ENCODE assay signal across 16 mouse cellular contexts in the genomic region with DNA sequence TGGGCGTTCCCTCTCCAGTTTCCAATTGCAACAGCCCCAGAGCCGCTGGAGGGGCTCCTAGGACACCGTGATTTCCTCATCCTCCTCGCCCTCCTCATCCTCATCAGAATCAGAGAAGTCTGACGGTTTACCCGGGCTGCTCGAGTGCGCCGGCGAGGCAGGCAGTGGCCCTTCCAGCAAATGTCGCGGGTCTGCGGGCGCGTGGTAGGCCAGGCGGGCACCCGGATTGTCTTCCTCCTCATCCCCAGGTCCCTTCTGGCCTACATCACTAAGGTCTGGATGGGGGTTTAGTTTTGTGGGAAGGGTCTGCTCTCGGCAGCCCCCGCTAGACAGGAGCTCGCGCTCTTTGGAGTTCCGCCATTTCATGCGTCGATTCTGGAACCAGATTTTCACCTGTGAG. TPM values are rescaled to one million over a fixed set of nuclear protein-coding genes. Genes with fewer than 3 reads are reported as not detected.
DNase-seq lines count a peak whose midpoint lies in the region; ATAC-seq and TF ChIP-seq lines count a peak whose summit lies in the region.
"Had no signal": no experiment of that assay in that cellular context is flagged by ENCODE, and none has a peak within 500 bp of the region (broad histone marks: within the 10 kb centered on the region; RNA-seq: fewer than 3 reads in every experiment).

No protein-coding gene starts in this region.

- no peak for DNase-seq in forebrain, embryonic 10.5 days (ENCODE audit: extremely low spot score, low spot score)
- DNase-seq in liver, embryonic 11.5 days (ENCODE audit: low spot score), result no peak
- DNase-seq in kidney, adult 18-20 months, result no peak
- DNase-seq: adrenal gland, adult 2 months; cerebellum, adult 9-11 months; kidney, postnatal 14 days; liver; lung, postnatal 4 days; thymus, adult 18-20 months had no signal

- no peak overlapping the region for H3K9ac ChIP-seq in forebrain, embryonic 16.5 days (replicated peaks; ENCODE audit: low read depth, low read length)
- H3K9ac ChIP-seq in intestine, embryonic 15.5 days, result no peak overlapping the region
- H3K9ac ChIP-seq in intestine, embryonic 16.5 days (ENCODE audit: low read depth, low read length), result no peak overlapping the region
- H3K9ac ChIP-seq in limb, embryonic 13.5 days, result no peak overlapping the region
- H3K9ac ChIP-seq in liver, embryonic 11.5 days (ENCODE audit: low read depth, low read length), result no peak overlapping the region
- H3K9ac ChIP-seq: hindbrain, embryonic 15.5 days had no signal

- H3K4me2 ChIP-seq in forebrain, embryonic 16.5 days (ENCODE audit: low read length), result no peak overlapping the region
- 0 out of 2 replicates have a peak overlapping the region, but pooled peaks have one; percentile 14 for H3K4me2 ChIP-seq in intestine, embryonic 15.5 days (replicated peaks)
- H3K4me2 ChIP-seq in intestine, embryonic 16.5 days (ENCODE audit: low read depth, low read length), result no peak overlapping the region
- peak overlapping the region; percentile 38 for H3K4me2 ChIP-seq in limb, embryonic 13.5 days (replicated peaks)
- H3K4me2 ChIP-seq in liver, embryonic 11.5 days, result no peak overlapping the region

- H3K36me3 ChIP-seq in forebrain, embryonic 10.5 days (replicated peaks), result no peaks in the 10 kb centered on the region
- no peaks in the 10 kb centered on the region for H3K36me3 ChIP-seq in forebrain, embryonic 16.5 days (ENCODE audit: control insufficient read depth, insufficient read depth)
- H3K36me3 ChIP-seq in intestine, embryonic 15.5 days, result no peaks in the 10 kb centered on the region
- H3K36me3 ChIP-seq in intestine, embryonic 16.5 days (ENCODE audit: control insufficient read depth, insufficient read depth, low read length), result no peaks in the 10 kb centered on the region
- no peaks in the 10 kb centered on the region for H3K36me3 ChIP-seq in E14TG2a.4 (ENCODE audit: insufficient read depth, low read length)
- no peaks in the 10 kb centered on the region for H3K36me3 ChIP-seq in limb, embryonic 13.5 days
- H3K36me3 ChIP-seq in liver, embryonic 11.5 days (ENCODE audit: control insufficient read depth, insufficient read depth, low read length), result no peaks in the 10 kb centered on the region
- H3K36me3 ChIP-seq: hindbrain, embryonic 15.5 days had no signal

- no peak overlapping the region for H3K27ac ChIP-seq in forebrain, embryonic 10.5 days
- H3K27ac ChIP-seq in forebrain, embryonic 16.5 days (ENCODE audit: low read length), result no peak overlapping the region
- H3K27ac ChIP-seq in intestine, embryonic 15.5 days, result no peak overlapping the region
- no peak overlapping the region for H3K27ac ChIP-seq in intestine, embryonic 16.5 days (ENCODE audit: low read length)
- H3K27ac ChIP-seq in limb, embryonic 13.5 days, result no peak overlapping the region
- no peak overlapping the region for H3K27ac ChIP-seq in liver, embryonic 11.5 days (ENCODE audit: low read depth, low read length)
- H3K27ac ChIP-seq: hindbrain, embryonic 15.5 days had no signal

- peak overlapping the region; percentile 48; the same call in 1 of the 2 replicates for H3K4me3 ChIP-seq in forebrain, embryonic 10.5 days
- H3K4me3 ChIP-seq in forebrain, embryonic 16.5 days (replicated peaks; ENCODE audit: low read length), result no peak overlapping the region
- H3K4me3 ChIP-seq in intestine, embryonic 15.5 days (replicated peaks), result no peak overlapping the region
- H3K4me3 ChIP-seq in intestine, embryonic 16.5 days (ENCODE audit: low read length), result no peak overlapping the region
- H3K4me3 ChIP-seq in E14TG2a.4 (replicated peaks; ENCODE audit: low read length), result peak overlapping the region; percentile 43
- peak overlapping the region; percentile 8; the same call in 1 of the 2 replicates for H3K4me3 ChIP-seq in limb, embryonic 13.5 days
- no peak overlapping the region for H3K4me3 ChIP-seq in liver, embryonic 11.5 days (ENCODE audit: low read depth, low read length)
- H3K4me3 ChIP-seq: hindbrain, embryonic 15.5 days had no signal

- peaks cover 56% of the 10 kb centered on the region for H3K4me1 ChIP-seq in forebrain, embryonic 10.5 days
- H3K4me1 ChIP-seq in forebrain, embryonic 16.5 days (replicated peaks; ENCODE audit: control insufficient read depth, insufficient read depth, low read length), result peaks cover 17% of the 10 kb centered on the region
- H3K4me1 ChIP-seq in intestine, embryonic 15.5 days (replicated peaks), result peaks cover 11% of the 10 kb centered on the region
- H3K4me1 ChIP-seq in intestine, embryonic 16.5 days (ENCODE audit: control insufficient read depth, insufficient read depth, low read length), result peaks cover 21% of the 10 kb centered on the region
- H3K4me1 ChIP-seq in E14TG2a.4 (replicated peaks; ENCODE audit: low read depth, low read length), result peaks cover 52% of the 10 kb centered on the region
- H3K4me1 ChIP-seq in limb, embryonic 13.5 days, result peaks cover 34% of the 10 kb centered on the region
- peaks cover 4% of the 10 kb centered on the region; the same call in 1 of the 2 replicates for H3K4me1 ChIP-seq in liver, embryonic 11.5 days (replicated peaks; ENCODE audit: control insufficient read depth, insufficient read depth, low read length)

- ATAC-seq in forebrain, embryonic 16.5 days, result no peak
- ATAC-seq in intestine, embryonic 15.5 days, result no peak
- no peak for ATAC-seq in intestine, embryonic 16.5 days
- no peak for ATAC-seq in limb, embryonic 13.5 days (ENCODE audit: low FRiP score, low read depth)
- no peak for ATAC-seq in liver, embryonic 11.5 days (replicated peaks; ENCODE audit: low FRiP score)

- no peak for TF ChIP-seq CTCF in E14TG2a.4 (conservative IDR thresholded peaks at IDR 0.05; ENCODE audit: low read length)

- WGBS in forebrain, embryonic 10.5 days, result 2% methylated on average over 24 of the region's 24 CpGs
- 8% methylated on average over 24 of the region's 24 CpGs for WGBS in forebrain, embryonic 16.5 days
- WGBS in intestine, embryonic 15.5 days, result 1% methylated on average over 24 of the region's 24 CpGs
- WGBS in intestine, embryonic 16.5 days, result 4% methylated on average over 24 of the region's 24 CpGs
- 3% methylated on average over 24 of the region's 24 CpGs for WGBS in limb, embryonic 13.5 days
- 5% methylated on average over 24 of the region's 24 CpGs for WGBS in liver, embryonic 11.5 days

- H3K27me3 ChIP-seq in forebrain, embryonic 10.5 days (ENCODE audit: poor library complexity, severe bottlenecking), result peaks cover 100% of the 10 kb centered on the region
- H3K27me3 ChIP-seq in forebrain, embryonic 16.5 days (replicated peaks; ENCODE audit: control insufficient read depth, insufficient read depth, low read length), result peaks cover 73% of the 10 kb centered on the region
- H3K27me3 ChIP-seq in intestine, embryonic 15.5 days (replicated peaks), result peaks cover 69% of the 10 kb centered on the region
- peaks cover 55% of the 10 kb centered on the region for H3K27me3 ChIP-seq in intestine, embryonic 16.5 days (replicated peaks; ENCODE audit: control insufficient read depth, insufficient read depth, low read length)
- peaks cover 85% of the 10 kb centered on the region for H3K27me3 ChIP-seq in E14TG2a.4 (ENCODE audit: insufficient read depth, low read length)
- H3K27me3 ChIP-seq in limb, embryonic 13.5 days, result peaks cover 95% of the 10 kb centered on the region
- H3K27me3 ChIP-seq in liver, embryonic 11.5 days (replicated peaks; ENCODE audit: control insufficient read depth, insufficient read depth, low read length), result peaks cover 81% of the 10 kb centered on the region

- no peaks in the 10 kb centered on the region for H3K9me3 ChIP-seq in forebrain, embryonic 10.5 days
- H3K9me3 ChIP-seq in forebrain, embryonic 16.5 days (ENCODE audit: control insufficient read depth, low read length), result no peaks in the 10 kb centered on the region
- H3K9me3 ChIP-seq in intestine, embryonic 15.5 days, result no peaks in the 10 kb centered on the region
- H3K9me3 ChIP-seq in intestine, embryonic 16.5 days (ENCODE audit: control insufficient read depth, low read length), result no peaks in the 10 kb centered on the region
- H3K9me3 ChIP-seq in E14TG2a.4 (ENCODE audit: low read length), result no peaks in the 10 kb centered on the region
- H3K9me3 ChIP-seq in limb, embryonic 13.5 days, result no peaks in the 10 kb centered on the region
- H3K9me3 ChIP-seq in liver, embryonic 11.5 days (ENCODE audit: control insufficient read depth, low read length), result no peaks in the 10 kb centered on the region
- H3K9me3 ChIP-seq: hindbrain, embryonic 15.5 days had no signal

RNA-seq across cellular contexts. Expression of gene Dbx1, which starts 4.3 kb away (rescaled TPM):
- 14.1 and 15.2 TPM in 2 replicates for polyA plus RNA-seq in forebrain, embryonic 10.5 days (2016; fragmentation: Nextera tagmentation; extraction: Ambion mirVana)
- 0.54 and 0.83 TPM in 2 replicates for polyA plus RNA-seq in forebrain, embryonic 16.5 days (2015; fragmentation: Nextera tagmentation; extraction: Ambion mirVana)
- not detected in 2 replicates for polyA plus RNA-seq in intestine, embryonic 15.5 days (2015; fragmentation: Nextera tagmentation; extraction: Ambion mirVana)
- 0.06 TPM in 1 of 2 replicates, not detected in the other for polyA plus RNA-seq in intestine, embryonic 16.5 days (2015; fragmentation: Nextera tagmentation; extraction: Ambion mirVana)
- polyA plus RNA-seq in limb, embryonic 13.5 days (2015; fragmentation: Nextera tagmentation; extraction: Ambion mirVana), result 1.9 and 2.4 TPM in 2 replicates
- 0.08 TPM in 1 of 2 replicates, not detected in the other for polyA plus RNA-seq in liver, embryonic 11.5 days (2014; fragmentation: Nextera tagmentation; extraction: Ambion mirVana)
- polyA plus RNA-seq: adrenal gland, adult 2 months; frontal cortex, adult 2 months had no signal

Comparison
In these comparisons a context has a peak if more than half of its experiments do, and no peak if none do; other contexts are left out.
1. H3K4me3 ChIP-seq: peak in forebrain, embryonic 10.5 days (single experiment), E14TG2a.4 (single experiment) and limb, embryonic 13.5 days (single experiment); none in forebrain, embryonic 16.5 days (single experiment), intestine, embryonic 15.5 days (single experiment), intestine, embryonic 16.5 days (single experiment) and liver, embryonic 11.5 days (single experiment).
2. H3K4me2 ChIP-seq: peak in intestine, embryonic 15.5 days (single experiment) and limb, embryonic 13.5 days (single experiment); none in forebrain, embryonic 16.5 days (single experiment), intestine, embryonic 16.5 days (single experiment) and liver, embryonic 11.5 days (single experiment).